Mouse (Mus musculus) CH12.LX (cell line): ENCODE data around the gene Hoxc4. TPM values are rescaled to one million over a fixed set of nuclear protein-coding genes. Genes with fewer than 3 reads are reported as not detected.
A peak's percentile ranks its signal among the peaks of the same experiment; 100 is the strongest.

Experiments used
- DNase-seq: peaks from one replicate; pipeline ENCODE4 v3.0.0-alpha.2; 2013; ENCODE audit errors: extremely low read depth
- H3K27ac ChIP-seq: 2 replicates; pipeline ENCODE4 v1.5.1; 2012; ENCODE audit warnings: low read depth, mild to moderate bottlenecking, control low read depth, moderate library complexity; ENCODE audit not compliant: insufficient read depth
- H3K27me3 ChIP-seq: replicated peaks from 2 replicates; pipeline ENCODE3; 2012; ENCODE audit warnings: inconsistent platforms
- H3K36me3 ChIP-seq, 2 experiments: replicated peaks in 1 of 2; 2 replicates each; pipeline versions ENCODE3 to v1.6.1; 2012; ENCODE audit warnings: inconsistent platforms in 1 of 2, low read length in 1 of 2, mild to moderate bottlenecking in 1 of 2, mixed read lengths in 1 of 2, moderate library complexity in 1 of 2; ENCODE audit not compliant: control insufficient read depth in 1 of 2, insufficient read depth in 1 of 2
- H3K4me1 ChIP-seq, 2 experiments: 2 replicates each; pipeline ENCODE4 v1.6.1; 2012; ENCODE audit warnings: inconsistent platforms in 1 of 2, moderate library complexity in 1 of 2; ENCODE audit not compliant: insufficient read depth in 2 of 2, control insufficient read depth in 1 of 2
- H3K4me2 ChIP-seq: 2 replicates; pipeline ENCODE4 v1.6.1; 2012; ENCODE audit warnings: low read depth, mild to moderate bottlenecking, control low read depth; ENCODE audit not compliant: poor library complexity, insufficient read depth, severe bottlenecking
- H3K4me3 ChIP-seq, 3 experiments: fragments of 150-350 bp in 1 of 3; sonication (generic) in 1 of 3; replicated peaks in 1 of 3; 2 replicates each; pipeline versions ENCODE3 to v1.5.1; 2011 to 2012; ENCODE audit warnings: low read depth in 2 of 3, low read length in 2 of 3, mild to moderate bottlenecking in 2 of 3, moderate library complexity in 2 of 3, control low read depth in 1 of 3, improper control_type of control experiment in 1 of 3, inconsistent platforms in 1 of 3, mixed read lengths in 1 of 3; ENCODE audit not compliant: poor library complexity in 1 of 3
- H3K79me2 ChIP-seq: replicated peaks from 2 replicates; pipeline ENCODE4 v1.6.1; 2012; ENCODE audit warnings: mild to moderate bottlenecking, moderate library complexity; ENCODE audit not compliant: control insufficient read depth, poor library complexity, insufficient read depth, severe bottlenecking; ENCODE audit errors: extremely low read depth
- H3K9ac ChIP-seq: 2 replicates; pipeline ENCODE4 v1.6.1; 2012; ENCODE audit warnings: low read depth, mild to moderate bottlenecking, control low read depth, moderate library complexity; ENCODE audit not compliant: insufficient read depth
- H3K9me3 ChIP-seq: replicated peaks from 2 replicates; pipeline ENCODE3; 2012; ENCODE audit warnings: low read length, inconsistent platforms, mixed read lengths
- BHLHE40 ChIP-seq: IDR thresholded peaks from 2 replicates; pipeline ENCODE4 v1.6.1; 2011; ENCODE audit warnings: mild to moderate bottlenecking, low read depth, low read length, improper control_type of control experiment
- CHD1 ChIP-seq: IDR thresholded peaks from 2 replicates; pipeline ENCODE4 v1.6.1; 2012; ENCODE audit warnings: low read depth, low read length, improper control_type of control experiment, inconsistent platforms
- CHD2 ChIP-seq: IDR thresholded peaks from 2 replicates; pipeline ENCODE4 v1.6.1; 2011; ENCODE audit warnings: low read length, improper control_type of control experiment
- CTCF ChIP-seq, 2 experiments: IDR thresholded peaks in 1 of 2; conservative IDR thresholded peaks in 1 of 2; 2 replicates each; pipeline ENCODE4 v1.5.1; 2011 to 2012; ENCODE audit warnings: low read depth in 2 of 2, low read length in 2 of 2, improper control_type of control experiment in 1 of 2, inconsistent platforms in 1 of 2, mild to moderate bottlenecking in 1 of 2, moderate library complexity in 1 of 2
- E2F4 ChIP-seq: IDR thresholded peaks from 2 replicates; pipeline ENCODE4 v1.6.1; 2011; ENCODE audit warnings: low read depth, low read length, improper control_type of control experiment; ENCODE audit not compliant: insufficient replicate concordance
- HCFC1 ChIP-seq: IDR thresholded peaks from 2 replicates; pipeline ENCODE4 v1.6.1; 2012; ENCODE audit warnings: low read depth, mild to moderate bottlenecking, inconsistent platforms, low read length, improper control_type of control experiment
- IRF4 ChIP-seq: IDR thresholded peaks from 2 replicates; pipeline ENCODE4 v1.6.1; 2014; ENCODE audit warnings: low read depth, mild to moderate bottlenecking, inconsistent platforms, low read length, improper control_type of control experiment
- JUN ChIP-seq: IDR thresholded peaks from 2 replicates; pipeline ENCODE4 v1.6.1; 2011; ENCODE audit warnings: low read depth, mild to moderate bottlenecking, low read length, improper control_type of control experiment, moderate library complexity; ENCODE audit not compliant: insufficient read depth
- JUND ChIP-seq: conservative IDR thresholded peaks from 2 replicates; pipeline ENCODE4 v1.6.1; 2011; ENCODE audit warnings: low read depth, low read length, improper control_type of control experiment
- MAX ChIP-seq: IDR thresholded peaks from 2 replicates; pipeline ENCODE4 v1.6.1; 2011; ENCODE audit warnings: low read length, improper control_type of control experiment
- MAZ ChIP-seq: IDR thresholded peaks from 2 replicates; pipeline ENCODE4 v1.6.1; 2012; ENCODE audit warnings: low read depth, mild to moderate bottlenecking, inconsistent platforms, low read length, improper control_type of control experiment, moderate library complexity
- MEF2A ChIP-seq: IDR thresholded peaks from 2 replicates; pipeline ENCODE4 v1.6.1; 2014; ENCODE audit warnings: low read depth, mild to moderate bottlenecking, inconsistent platforms, low read length, improper control_type of control experiment, borderline replicate concordance
- MXI1 ChIP-seq: IDR thresholded peaks from 2 replicates; pipeline ENCODE4 v1.6.1; 2011; ENCODE audit warnings: mild to moderate bottlenecking, low read depth, low read length, improper control_type of control experiment
- NELFE ChIP-seq: IDR thresholded peaks from 2 replicates; pipeline ENCODE4 v1.6.1; 2011; ENCODE audit warnings: low read depth, low read length, improper control_type of control experiment
- NRF1 ChIP-seq: IDR thresholded peaks from 2 replicates; pipeline ENCODE4 v1.6.1; 2014; ENCODE audit warnings: low read depth, mild to moderate bottlenecking, inconsistent platforms, low read length, improper control_type of control experiment, moderate library complexity
- POLR2AphosphoS2 ChIP-seq: IDR thresholded peaks from 2 replicates; pipeline ENCODE4 v1.6.1; 2011; ENCODE audit warnings: low read depth, low read length, improper control_type of control experiment
- RAD21 ChIP-seq: IDR thresholded peaks from 2 replicates; pipeline ENCODE4 v1.6.1; 2011; ENCODE audit warnings: low read depth, mild to moderate bottlenecking, low read length, improper control_type of control experiment, moderate library complexity
- SIN3A ChIP-seq: IDR thresholded peaks from 2 replicates; pipeline ENCODE4 v1.6.1; 2012; ENCODE audit warnings: low read length, improper control_type of control experiment, inconsistent platforms
- SMC3 ChIP-seq: IDR thresholded peaks from 2 replicates; pipeline ENCODE4 v1.6.1; 2011; ENCODE audit warnings: low read depth, low read length, improper control_type of control experiment
- TBP ChIP-seq: conservative IDR thresholded peaks from 2 replicates; pipeline ENCODE4 v1.6.1; 2011; ENCODE audit warnings: low read depth, low read length, improper control_type of control experiment
- TCF12 ChIP-seq: IDR thresholded peaks from 2 replicates; pipeline ENCODE4 v1.6.1; 2014; ENCODE audit warnings: low read depth, mild to moderate bottlenecking, inconsistent platforms, low read length, improper control_type of control experiment
- UBTF ChIP-seq: IDR thresholded peaks from 2 replicates; pipeline ENCODE4 v1.6.1; 2012; ENCODE audit warnings: low read depth, mild to moderate bottlenecking, inconsistent platforms, low read length, improper control_type of control experiment, moderate library complexity
- USF2 ChIP-seq: conservative IDR thresholded peaks from 2 replicates; pipeline ENCODE4 v1.6.1; 2011; ENCODE audit warnings: low read depth, low read length, improper control_type of control experiment
- ZKSCAN1 ChIP-seq: IDR thresholded peaks from 2 replicates; pipeline ENCODE4 v1.6.1; 2012; ENCODE audit warnings: low read depth, inconsistent platforms, low read length, improper control_type of control experiment, borderline replicate concordance
- ZMIZ1 ChIP-seq: IDR thresholded peaks from 2 replicates; pipeline ENCODE4 v1.6.1; 2012; ENCODE audit warnings: low read depth, mild to moderate bottlenecking, inconsistent platforms, low read length, improper control_type of control experiment
- ZNF384 ChIP-seq: IDR thresholded peaks from 2 replicates; pipeline ENCODE4 v1.6.1; 2012; ENCODE audit warnings: low read depth, low read length, improper control_type of control experiment, inconsistent platforms
- dilution Hi-C: fragments of 300-500 bp; cut with MboI; formaldehyde crosslinking; loops from 2 replicates; pipeline ENCODE4 v1.14.3; 2020; ENCODE audit warnings: low sequenced_read_pairs; ENCODE audit not compliant: extremely low pct_unique_long_range_greater_than_20kb, extremely low pct_ligation_motif_present
- in situ Hi-C: fragments of 300-500 bp; cut with MboI; formaldehyde crosslinking; loops from 3 replicates; pipeline ENCODE4 v1.14.3; 2019; ENCODE audit warnings: low sequenced_read_pairs, low pct_ligation_motif_present, low pct_unique_long_range_greater_than_20kb, mixed read lengths
- polyA plus RNA-seq: library from polyadenylated mRNA; unstranded; fragments of >175 nt; gene quantifications from 2 replicates; pipeline ENCODE4 v1.2.1, GENCODE M21; 2012; ENCODE audit warnings: low read depth; ENCODE audit not compliant: insufficient read length
- total RNA-seq, 2 experiments: library from RNA; depleted of rRNA; stranded (reverse); fragments of 300-350 nt in 1 of 2; fragments of >200 nt in 1 of 2; gene quantifications; 2 replicates each; pipeline ENCODE4 v1.2.3; 2012 to 2014

Hoxc4 gene
- total and polyA plus RNA-seq, 3 experiments, result 5.7 to 31.7 (median 8.6) TPM

- Histone ChIP-seq H3K4me3 (no peak overlapping the region), H3K9ac (no peak overlapping the region), H3K4me2 (peak overlapping the region; percentile 90), H3K9me3 (no peaks in the 10 kb centered on the region), H3K27ac (no peak overlapping the region), H3K4me1 (peaks cover 9 to 17% of the 10 kb centered on the region in 2 experiments), H3K36me3 (no peaks in the 10 kb centered on the region), H3K79me2 (no peaks in the 10 kb centered on the region), H3K27me3 (peaks cover 93% of the 10 kb centered on the region)
- dilution Hi-C loops, result no loop called here
- DNase-seq, result peak; percentile 71
- no peak for TF ChIP-seq TBP
- no peak for TF ChIP-seq HCFC1
- TF ChIP-seq JUN, result no peak
- no peak for TF ChIP-seq CHD1
- TF ChIP-seq E2F4, result no peak
- TF ChIP-seq BHLHE40, result no peak
- TF ChIP-seq ZKSCAN1, result no peak
- TF ChIP-seq MXI1, result no peak
- no peak for TF ChIP-seq SIN3A
- no peak for TF ChIP-seq ZNF384
- no peak for TF ChIP-seq UBTF
- TF ChIP-seq IRF4, result peak; percentile 73
- no peak for TF ChIP-seq MEF2A
- peak; percentile 60 for TF ChIP-seq RAD21
- TF ChIP-seq CTCF (conservative IDR thresholded peaks at IDR 0.05 in 1 of 2, IDR thresholded peaks at IDR 0.05 in 1 of 2; ENCODE audit: low read depth in 2 of 2, low read length in 2 of 2), result peak; percentile 29 to 78; a peak in 3 of 4 replicates
- peak; percentile 67 for TF ChIP-seq SMC3
- no peak for TF ChIP-seq MAX
- in situ Hi-C loops, result no loop called here
Measured at GRCm38 (mm10) chr15:102970740-102971139, 48.0 kb upstream of the Hoxc4 start.

GRCm38 (mm10) chr15:102972254-102972653 lies 46.5 kb upstream of the Hoxc4 start:
- TF ChIP-seq NRF1 (no peak), TCF12 (no peak), CHD2 (no peak), USF2 (no peak), ZNF384 (no peak), SMC3 (no peak), ZMIZ1 (no peak), MAZ (no peak), NELFE (no peak), POLR2AphosphoS2 (no peak), JUND (no peak)
- in situ Hi-C loops, result no loop called here
- Histone ChIP-seq H3K4me1 (peaks cover 5 to 8% of the 10 kb centered on the region in 2 experiments), H3K4me3 (no peak overlapping the region), H3K4me2 (peak overlapping the region; percentile 0; the same call in 1 of the 2 replicates), H3K27me3 (peaks cover 95% of the 10 kb centered on the region), H3K36me3 (no peaks in the 10 kb centered on the region), H3K27ac (no peak overlapping the region), H3K9ac (no peak overlapping the region), H3K79me2 (no peaks in the 10 kb centered on the region), H3K9me3 (no peaks in the 10 kb centered on the region)
- DNase-seq, result no peak
- dilution Hi-C loops, result no loop called here
